Mouse (Mus musculus): ENCODE measurements around the gene Cbfa2t3.

Cbfa2t3 gene

DNA sequence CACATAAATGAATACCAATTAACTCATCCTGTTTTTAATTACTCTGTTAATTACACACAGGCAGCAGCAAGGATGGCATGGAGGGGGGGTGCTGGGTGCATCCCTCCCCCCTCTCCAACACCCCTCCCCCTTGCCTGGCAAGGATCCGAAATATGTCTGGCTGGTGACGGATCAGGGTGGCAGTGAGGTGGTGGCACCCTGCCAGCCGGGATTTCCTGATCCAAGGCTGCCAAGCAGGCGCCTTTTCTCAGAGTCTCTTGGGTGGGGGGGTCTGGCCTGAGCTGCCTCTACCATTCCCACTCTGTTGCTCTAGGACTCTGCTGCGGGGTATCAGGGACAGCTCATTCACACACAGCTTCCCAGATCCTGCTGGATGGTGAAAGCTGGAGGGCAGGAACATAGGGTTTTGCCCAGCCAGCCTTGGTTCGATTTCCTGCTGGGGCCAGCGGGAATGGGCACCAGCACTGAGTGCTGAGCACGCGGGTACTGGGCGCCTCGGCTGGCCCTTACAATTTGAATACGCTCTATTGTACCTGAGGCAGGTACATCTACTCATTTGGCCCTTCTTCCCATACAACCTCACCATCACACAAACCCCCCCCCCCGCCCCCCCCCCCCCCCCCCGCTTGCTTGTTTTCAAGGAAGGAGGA lies 33.1 kb downstream of the Cbfa2t3 start:
- peak; percentile 62 for DNase-seq (ENCODE audit: low spot score)

- no peak for DNase-seq (ENCODE audit: low spot score)
Observed at GRCm38 (mm10) chr8:122665221-122665620, 33.7 kb downstream of the Cbfa2t3 start.

DNA sequence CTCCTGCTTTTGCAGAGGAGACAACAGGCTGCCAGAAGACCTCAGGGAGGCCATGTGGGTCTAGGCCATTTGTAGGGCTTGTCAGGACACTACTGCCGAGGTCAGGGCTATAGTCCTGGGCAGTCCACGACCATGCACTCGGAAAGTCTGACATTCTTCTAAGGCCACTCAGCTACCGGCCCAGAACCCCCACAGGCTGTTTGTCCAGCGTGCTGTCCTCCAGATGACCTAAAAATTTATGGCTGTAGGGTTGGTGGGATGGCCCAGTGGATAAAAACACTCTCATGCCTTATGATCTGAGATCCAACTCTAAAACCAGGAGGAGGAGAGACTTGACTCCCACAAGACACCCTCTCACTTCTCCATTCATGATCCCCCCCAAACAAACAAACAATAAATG lies 35.2 kb downstream of the Cbfa2t3 start:
- DNase-seq (ENCODE audit: low spot score): no peak

DNA sequence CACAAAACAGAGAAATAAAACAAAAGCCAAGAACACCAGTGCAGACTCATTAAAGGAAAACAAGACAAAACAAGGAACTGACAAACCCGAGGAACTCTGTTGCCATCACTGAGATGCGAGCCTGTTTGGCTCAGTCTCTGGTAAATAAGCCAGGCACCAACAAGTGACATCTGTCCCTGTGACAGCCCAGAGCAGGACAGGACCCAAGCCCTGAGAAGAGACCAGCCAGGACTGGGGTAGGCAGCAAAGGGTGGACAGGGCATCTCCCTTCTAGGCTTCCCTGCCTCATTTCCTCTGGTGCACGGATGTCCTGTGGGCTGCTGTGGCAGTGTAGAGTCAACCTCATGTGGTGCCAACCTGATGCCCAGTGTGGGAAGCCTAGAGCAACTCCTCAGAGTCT lies 35.8 kb downstream of the Cbfa2t3 start:
- no peak for DNase-seq (ENCODE audit: low spot score)

DNA sequence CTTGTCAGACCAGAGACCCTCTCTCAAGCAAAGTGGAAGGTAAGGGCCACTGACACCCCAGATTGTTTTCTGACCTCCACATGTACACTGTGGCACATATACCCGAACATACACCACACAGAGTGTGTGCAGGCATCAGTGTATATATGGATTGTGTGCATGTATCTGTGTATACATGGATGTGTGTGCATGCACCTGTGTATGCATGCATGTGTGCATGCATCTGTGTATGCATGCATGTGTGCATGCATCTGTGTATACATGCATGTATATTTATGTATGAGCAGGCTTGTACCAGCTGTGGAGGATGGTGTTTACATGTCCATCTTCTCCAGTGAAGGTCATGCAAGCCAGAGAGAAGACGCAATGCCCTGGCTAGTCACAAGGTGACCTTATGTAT lies 37.0 kb downstream of the Cbfa2t3 start:
- no peak for DNase-seq (ENCODE audit: low spot score)

- peak; percentile 61 for DNase-seq (ENCODE audit: low spot score)
Observed at GRCm38 (mm10) chr8:122661138-122661537, 37.8 kb downstream of the Cbfa2t3 start.

GRCm38 (mm10) chr8:122660022-122660421 lies 38.9 kb downstream of the Cbfa2t3 start:
- DNase-seq (ENCODE audit: low spot score): no peak

DNA sequence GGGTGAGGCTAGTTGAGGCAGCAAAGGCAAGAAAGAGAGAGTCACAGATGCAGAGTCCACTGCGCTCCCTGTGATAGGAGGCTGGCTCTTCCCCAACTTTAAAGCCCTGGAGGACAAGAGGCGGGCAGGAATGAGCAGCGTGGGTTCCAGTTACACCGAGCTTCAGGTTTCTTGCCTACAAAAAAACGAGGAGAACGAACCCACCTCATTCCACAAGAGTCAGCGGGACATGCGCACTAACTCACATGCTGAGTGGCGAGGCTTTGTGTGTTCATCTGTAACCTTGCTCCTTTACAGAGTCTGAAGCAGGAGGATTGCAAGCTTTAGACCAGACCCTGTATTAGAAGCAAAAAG lies 40.1 kb downstream of the Cbfa2t3 start:
- no peak for DNase-seq (ENCODE audit: low spot score)

DNA sequence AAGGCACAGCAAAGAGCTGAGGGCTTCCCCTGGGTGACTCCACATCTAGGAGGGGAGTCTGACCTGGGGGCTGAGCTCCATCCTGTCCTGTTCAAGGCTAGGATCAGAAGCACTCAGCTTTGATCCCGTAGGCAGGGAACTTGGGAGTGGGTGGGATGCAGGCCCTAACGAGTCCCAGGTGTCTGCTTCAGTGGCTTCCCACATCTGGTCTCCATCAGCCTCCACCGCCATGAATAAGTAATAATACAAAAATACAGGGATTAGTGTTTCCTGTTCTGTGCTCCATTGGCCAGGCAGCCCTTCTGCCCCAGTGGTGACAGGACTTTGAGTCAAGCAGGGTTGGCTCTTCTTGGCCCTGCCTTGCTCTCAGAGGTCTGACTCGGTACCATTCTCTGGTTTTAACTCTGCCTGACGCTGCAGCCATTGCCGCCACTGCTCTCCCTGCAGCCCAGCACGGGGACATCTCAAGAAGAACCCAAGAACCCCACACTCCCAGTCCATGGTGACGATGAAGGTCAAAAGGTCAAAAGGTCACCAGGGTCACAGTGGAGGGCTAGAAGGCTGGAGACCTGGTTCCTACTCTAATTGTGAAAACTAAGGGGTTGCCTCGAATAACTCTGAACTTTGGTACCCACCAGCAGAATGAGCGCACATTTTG lies 40.6 kb downstream of the Cbfa2t3 start:
- no peak for DNase-seq (ENCODE audit: low spot score)

DNA sequence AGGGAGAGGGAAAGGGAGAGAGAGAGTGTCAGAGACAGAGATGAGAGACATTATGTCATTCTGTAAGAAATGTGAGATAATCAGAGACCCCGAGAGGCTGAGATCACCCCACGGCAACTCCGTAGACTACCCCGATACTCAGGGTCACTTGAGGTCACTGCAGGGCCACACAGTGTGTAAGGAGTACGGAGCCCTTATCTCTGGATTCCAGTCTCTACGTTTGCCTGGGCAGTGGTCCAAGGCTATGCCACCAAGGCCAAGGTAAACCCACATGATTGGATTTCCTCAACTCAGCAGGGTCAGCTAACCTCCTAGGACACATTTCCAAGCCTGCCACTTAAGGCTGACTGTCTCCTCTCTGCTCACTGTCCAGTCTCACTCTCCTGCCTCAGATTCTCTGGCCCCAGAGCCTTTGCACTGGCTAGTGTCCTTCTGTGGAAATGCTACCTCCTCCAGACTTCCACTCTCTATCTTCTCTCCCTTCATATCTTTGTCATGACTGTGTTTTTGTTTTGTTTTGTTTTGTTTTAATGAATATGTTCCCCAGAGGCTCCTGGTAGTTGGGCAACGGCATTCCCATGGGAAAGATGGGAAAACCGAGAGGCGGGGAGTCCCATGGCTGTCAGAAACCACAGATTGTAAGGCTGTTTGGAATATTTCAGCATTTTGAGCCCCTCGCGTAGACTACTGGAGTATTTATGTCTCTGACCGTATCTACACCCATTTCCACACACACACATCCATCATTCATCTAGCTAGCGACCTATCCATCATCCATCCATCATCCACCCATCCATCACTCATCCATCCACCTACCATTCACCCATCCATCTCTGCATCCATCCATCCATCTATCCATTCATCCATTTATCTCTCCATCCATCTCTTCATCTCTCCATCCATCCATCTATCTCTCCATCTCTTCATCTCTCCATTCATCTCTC lies 42.6 kb downstream of the Cbfa2t3 start:
- no peak for DNase-seq (ENCODE audit: low spot score)

- no peak for DNase-seq (ENCODE audit: low spot score)
Observed at GRCm38 (mm10) chr8:122654768-122655167, 44.1 kb downstream of the Cbfa2t3 start.

GRCm38 (mm10) chr8:122652643-122653042 lies 46.3 kb downstream of the Cbfa2t3 start:
- no peak for DNase-seq (ENCODE audit: low spot score)

DNA sequence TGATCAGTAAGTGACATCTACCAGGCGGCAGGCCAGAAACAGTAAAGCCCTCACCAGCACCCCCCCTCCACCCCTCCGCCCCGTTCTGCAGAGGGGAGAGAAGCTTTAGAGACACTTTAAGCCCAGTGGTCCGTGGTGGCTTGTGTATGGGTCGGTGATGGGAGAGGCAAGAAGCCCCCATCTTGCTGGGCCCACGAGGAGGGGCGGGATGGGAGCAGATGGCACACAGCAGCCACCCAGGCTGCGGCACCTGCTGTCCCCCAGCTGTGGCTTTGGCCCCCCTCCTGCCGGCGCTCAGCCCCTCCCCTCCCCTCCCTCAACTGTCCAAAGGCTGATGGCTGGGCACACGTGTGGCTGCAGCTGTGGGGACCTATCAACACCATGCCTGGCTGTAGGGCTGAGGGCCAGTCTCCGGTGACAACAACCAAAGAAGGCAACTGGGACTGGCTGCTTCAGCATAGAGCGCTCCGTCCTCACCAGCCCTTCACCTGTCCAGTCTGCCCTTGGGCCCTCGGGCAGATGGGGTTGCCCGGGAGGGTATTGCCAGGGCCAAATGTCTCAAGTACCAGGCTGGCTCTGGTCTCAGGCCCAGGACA lies 47.5 kb downstream of the Cbfa2t3 start:
- no peak for DNase-seq (ENCODE audit: low spot score)

GRCm38 (mm10) chr8:122648192-122648970 lies 50.5 kb downstream of the Cbfa2t3 start:
- no peak for DNase-seq (ENCODE audit: low spot score)

DNA sequence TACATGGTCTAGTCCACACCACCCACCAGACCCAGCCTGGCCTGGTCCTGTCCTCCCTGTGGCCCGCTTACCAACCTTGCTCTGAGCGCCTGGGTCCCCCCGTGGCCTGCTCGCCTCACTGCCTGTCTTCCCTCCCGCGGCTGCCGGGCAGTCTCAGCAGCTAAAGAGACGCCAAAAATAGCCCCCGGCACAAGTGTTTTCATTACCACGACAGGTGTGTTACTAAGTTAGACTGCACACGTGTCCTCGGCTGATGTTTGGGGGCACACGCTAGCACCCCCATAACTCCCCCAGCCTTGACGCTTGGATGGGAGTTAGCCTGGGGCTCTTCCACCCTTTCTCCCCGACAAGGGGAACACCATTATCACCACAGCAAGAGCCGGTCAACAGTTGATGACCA lies 52.6 kb downstream of the Cbfa2t3 start:
- no peak for DNase-seq (ENCODE audit: low spot score)

GRCm38 (mm10) chr8:122644175-122644954 lies 54.5 kb downstream of the Cbfa2t3 start:
- no peak for DNase-seq (ENCODE audit: low spot score)

- peak; percentile 31 for DNase-seq (ENCODE audit: low spot score)
Observed at GRCm38 (mm10) chr8:122642071-122642470, 56.8 kb downstream of the Cbfa2t3 start.

- DNase-seq (ENCODE audit: low spot score): no peak
Observed at GRCm38 (mm10) chr8:122641406-122641805, 57.5 kb downstream of the Cbfa2t3 start.

DNA sequence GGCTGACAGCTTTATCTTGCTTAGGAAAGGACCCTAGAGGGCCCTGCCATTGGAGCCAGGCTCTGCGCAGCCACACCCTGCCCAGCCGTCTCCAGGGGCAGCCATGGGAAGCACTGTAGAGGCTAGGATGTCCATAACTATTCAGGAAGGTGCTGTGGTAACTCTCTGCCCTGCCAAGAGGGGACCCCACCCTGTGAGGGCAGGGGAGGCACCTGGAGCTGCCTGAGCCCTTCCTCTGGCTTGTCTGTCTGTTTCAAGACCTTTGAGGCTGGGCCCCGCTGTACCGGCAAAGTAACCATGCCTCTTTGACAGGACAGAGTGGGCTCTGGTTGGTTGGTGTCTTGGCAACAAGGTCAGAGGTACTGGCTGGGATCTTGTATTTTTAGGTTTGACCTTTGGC lies 58.1 kb downstream of the Cbfa2t3 start:
- no peak for DNase-seq (ENCODE audit: low spot score)

DNA sequence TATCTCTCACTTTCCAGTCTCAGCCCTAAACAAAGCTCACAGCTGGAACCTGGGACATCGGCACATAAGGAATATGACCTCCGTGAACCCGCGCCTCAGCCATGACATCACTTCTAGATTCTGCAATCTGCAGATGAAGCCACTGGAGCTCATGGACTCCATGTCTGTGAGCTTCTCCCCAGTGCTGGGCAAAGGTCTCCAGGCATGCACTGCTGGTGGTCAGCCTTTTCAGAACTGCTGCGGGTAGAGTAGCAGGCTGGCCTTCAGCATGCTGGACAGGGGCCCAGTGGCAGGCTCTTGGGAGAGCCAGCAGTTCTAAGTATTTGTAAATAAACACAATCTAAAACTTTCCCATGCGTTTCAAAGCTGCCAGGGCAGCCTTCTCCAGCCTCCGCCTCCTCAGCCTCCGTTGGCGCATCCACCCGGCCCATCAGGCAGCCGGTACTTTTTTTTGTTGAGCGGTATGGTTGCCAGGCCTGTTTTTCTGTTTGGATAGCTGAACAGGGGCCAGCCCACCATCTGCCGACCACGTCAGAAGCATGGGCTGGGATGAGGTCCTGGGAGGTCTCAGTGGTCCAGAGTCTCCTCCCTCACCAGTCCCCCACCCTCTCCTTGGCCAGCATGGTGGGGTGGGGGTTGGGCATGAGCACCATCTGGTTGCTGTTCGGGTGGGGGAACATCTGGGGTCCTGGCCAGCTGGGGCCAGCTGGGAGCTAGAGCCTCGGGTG lies 59.2 kb downstream of the Cbfa2t3 start:
- DNase-seq (ENCODE audit: low spot score): peak; percentile 46
